Mouse (Mus musculus) forebrain, postnatal 0 days (tissue): ENCODE results near the gene Abcb1a. TPM values are rescaled to one million over a fixed set of nuclear protein-coding genes. Genes with fewer than 3 reads are reported as not detected.

Experiments used
- ATAC-seq: fragments of 200-750 bp; cut with Nextera tagmentation; 2 replicates; pipeline ENCODE4 v1.8.0; 2017; ENCODE audit warnings: mild to moderate bottlenecking, moderate library complexity
- DNase-seq: peaks from one replicate; pipeline ENCODE4 v3.0.0-alpha.2; 2015
- H3K27ac ChIP-seq: fragments of 300-500 bp; sonication (generic); 2 replicates; pipeline ENCODE4 v1.5.1; 2014; ENCODE audit warnings: low read depth, mild to moderate bottlenecking, antibody characterized with exemption, low read length, moderate library complexity, mixed read lengths
- H3K27me3 ChIP-seq: fragments of 300-500 bp; sonication (generic); 2 replicates; pipeline ENCODE4 v1.6.1; 2014; ENCODE audit warnings: mild to moderate bottlenecking, low read length, mixed read lengths; ENCODE audit not compliant: insufficient read depth
- H3K36me3 ChIP-seq: fragments of 300-500 bp; sonication (generic); 2 replicates; pipeline ENCODE4 v1.6.1; 2014; ENCODE audit warnings: mild to moderate bottlenecking, moderate library complexity; ENCODE audit not compliant: insufficient read depth
- H3K4me1 ChIP-seq: fragments of 300-500 bp; sonication (generic); 2 replicates; pipeline ENCODE4 v1.6.1; 2014; ENCODE audit warnings: antibody characterized with exemption; ENCODE audit not compliant: insufficient read depth
- H3K4me2 ChIP-seq: fragments of 300-500 bp; sonication (generic); 2 replicates; pipeline ENCODE4 v1.6.1; 2014; ENCODE audit warnings: low read depth, mild to moderate bottlenecking, moderate library complexity
- H3K4me3 ChIP-seq: fragments of 300-500 bp; sonication (generic); 2 replicates; pipeline ENCODE4 v1.5.1; 2014; ENCODE audit warnings: low read depth, low read length, mixed read lengths
- H3K9ac ChIP-seq: fragments of 300-500 bp; sonication (generic); 2 replicates; pipeline ENCODE4 v1.6.1; 2014; ENCODE audit warnings: mild to moderate bottlenecking
- H3K9me3 ChIP-seq: fragments of 300-500 bp; sonication (generic); 2 replicates; pipeline ENCODE4 v1.6.1; 2016; ENCODE audit warnings: low read length
- CTCF ChIP-seq: sonication (generic); IDR thresholded peaks from 2 replicates; pipeline ENCODE4 v1.5.1; 2016; ENCODE audit warnings: antibody characterized with exemption, control low read depth, low read depth
- WGBS: fragments of 180-500 bp; shearing (Covaris S2); extraction: QIAGEN DNeasy Blood & Tissue Kit; methylation state at CpG from one replicate; pipeline ENCODE4 v1.1.7; 2014; 5-methylcytosine and 5-hydroxymethylcytosine counted together
- polyA plus RNA-seq: library from polyadenylated mRNA; unstranded; fragments of >200 nt; fragmentation: Nextera tagmentation; extraction: Ambion mirVana; gene quantifications from 2 replicates; pipeline ENCODE4 v1.2.1, GENCODE M21; 2015
- total RNA-seq: library from RNA; depleted of rRNA; stranded (reverse); fragments of >200 nt; gene quantifications from 2 replicates; pipeline ENCODE4 v1.2.3, GENCODE M21; 2014; rRNA removed

The Abcb1a gene
- total and polyA plus RNA-seq, 2 experiments from 2014 or later: 2.2 to 7.6 TPM

DNA sequence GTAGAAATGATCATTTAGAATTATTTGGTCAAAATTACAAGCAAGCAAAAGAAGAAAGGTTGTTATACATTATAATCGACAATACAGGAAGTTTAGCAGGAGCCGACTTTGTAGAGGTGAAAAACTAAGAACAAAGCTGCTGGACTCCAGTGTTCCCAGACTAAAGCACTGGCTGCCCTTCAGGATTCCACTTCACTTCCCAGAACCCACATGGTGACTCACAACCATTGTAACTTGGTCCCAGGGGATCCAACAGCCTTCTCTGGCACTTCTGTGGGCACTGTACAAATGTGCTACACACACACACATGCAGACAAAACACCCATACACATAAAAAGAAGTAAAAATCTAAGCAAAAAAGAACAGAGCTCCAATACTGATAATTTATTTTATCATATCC is 118.9 kb downstream of the Abcb1a start:
- ATAC-seq: no peak
- WGBS: 80% methylated on average over 2 of the region's 2 CpGs
- no peak overlapping the region for H3K9ac ChIP-seq

DNA sequence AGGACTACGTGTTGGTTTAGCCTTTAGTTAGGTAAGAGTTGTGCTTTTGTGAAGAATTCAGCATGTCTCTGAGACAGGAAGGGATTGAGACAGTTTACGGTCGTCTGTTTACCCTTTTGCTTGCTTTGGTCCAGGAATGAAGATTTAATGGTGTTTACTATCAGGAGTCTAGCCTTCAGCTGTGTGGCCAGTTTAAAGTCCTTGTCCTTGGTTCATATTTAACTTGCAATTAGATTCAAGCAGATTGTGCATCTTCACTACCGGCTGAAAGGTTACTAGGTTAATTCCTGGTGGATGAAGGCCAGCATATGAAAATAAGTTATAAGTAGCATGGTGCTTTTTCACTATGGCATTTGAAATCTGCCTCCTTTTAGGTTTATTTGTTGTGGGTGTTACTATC is 132.4 kb downstream of the Abcb1a start:
- H3K9me3 ChIP-seq: no peaks in the 10 kb centered on the region
- DNase-seq: no peak
- no peaks in the 10 kb centered on the region for H3K27me3 ChIP-seq
- no peak for ATAC-seq
- H3K4me2 ChIP-seq: no peak overlapping the region
- TF ChIP-seq CTCF: no peak
- H3K9ac ChIP-seq: no peak overlapping the region
- no peak overlapping the region for H3K27ac ChIP-seq
- H3K4me3 ChIP-seq: no peak overlapping the region
- H3K36me3 ChIP-seq: no peaks in the 10 kb centered on the region
- no peaks in the 10 kb centered on the region for H3K4me1 ChIP-seq
- 82% methylated on average over 4 of the region's 4 CpGs for WGBS

More for the DNA sequence above, 118.9 kb downstream of the Abcb1a start:
- Histone ChIP-seq H3K9me3 (no peaks in the 10 kb centered on the region), H3K4me3 (no peak overlapping the region), H3K27me3 (no peaks in the 10 kb centered on the region), H3K4me1 (no peaks in the 10 kb centered on the region), H3K4me2 (no peak overlapping the region), H3K36me3 (no peaks in the 10 kb centered on the region), H3K27ac (no peak overlapping the region)
- DNase-seq: no peak
- TF ChIP-seq CTCF: no peak

Other genes with a start within 250 kb of the Abcb1a start
- gene Dbf4, start 237.4 kb upstream of the Abcb1a start, total RNA-seq: 11.4 and 13.3 TPM in 2 replicates
- 8.2 and 8.3 TPM in 2 replicates for gene Dbf4, start 237.4 kb upstream of the Abcb1a start, polyA plus RNA-seq
- 9.2 and 12.7 TPM in 2 replicates for gene Slc25a40, start 237.2 kb upstream of the Abcb1a start, total RNA-seq
- gene Slc25a40, start 237.2 kb upstream of the Abcb1a start, polyA plus RNA-seq: 4.8 and 8.0 TPM in 2 replicates
- 74.2 and 76.7 TPM in 2 replicates for gene Rundc3b, start 37.1 kb upstream of the Abcb1a start, total RNA-seq
- 27.0 and 34.1 TPM in 2 replicates for gene Rundc3b, start 37.1 kb upstream of the Abcb1a start, polyA plus RNA-seq
- 0.77 and 1.5 TPM in 2 replicates for gene Abcb1b, start 138.1 kb downstream of the Abcb1a start, total RNA-seq
- 0.52 and 0.65 TPM in 2 replicates for gene Abcb1b, start 138.1 kb downstream of the Abcb1a start, polyA plus RNA-seq
- gene Abcb4, start 233.6 kb downstream of the Abcb1a start, total RNA-seq: 1.6 and 2.0 TPM in 2 replicates
- 0.47 and 0.49 TPM in 2 replicates for gene Abcb4, start 233.6 kb downstream of the Abcb1a start, polyA plus RNA-seq